Mouse (Mus musculus) limb, embryonic 12.5 days (tissue): ENCODE data around the gene Zfp821. TPM values are rescaled to one million over a fixed set of nuclear protein-coding genes. Genes with fewer than 3 reads are reported as not detected.

Source experiments
- ATAC-seq: fragments of 200-750 bp; cut with Nextera tagmentation; 2 replicates; pipeline ENCODE4 v1.8.0; 2017; ENCODE audit warnings: low read depth, moderate TSS enrichment; ENCODE audit not compliant: insufficient number of reproducible peaks, insufficient read depth, low FRiP score, low TSS enrichment
- H3K27ac ChIP-seq: fragments of 300-500 bp; sonication (generic); 2 replicates; pipeline ENCODE4 v1.5.1; 2016; ENCODE audit warnings: mild to moderate bottlenecking, moderate library complexity
- H3K27me3 ChIP-seq: fragments of 300-500 bp; sonication (generic); 2 replicates; pipeline ENCODE4 v1.6.1; 2016; ENCODE audit warnings: mild to moderate bottlenecking, moderate library complexity
- H3K36me3 ChIP-seq: fragments of 300-500 bp; sonication (generic); 2 replicates; pipeline ENCODE4 v1.6.1; 2016; ENCODE audit warnings: mild to moderate bottlenecking, moderate library complexity
- H3K4me1 ChIP-seq: fragments of 300-500 bp; sonication (generic); replicated peaks from 2 replicates; pipeline ENCODE4 v1.6.1; 2016
- H3K4me2 ChIP-seq: fragments of 300-500 bp; sonication (generic); 2 replicates; pipeline ENCODE4 v1.6.1; 2016; ENCODE audit warnings: mild to moderate bottlenecking, moderate library complexity
- H3K4me3 ChIP-seq: fragments of 300-500 bp; sonication (generic); replicated peaks from 2 replicates; pipeline ENCODE4 v1.5.1; 2016; ENCODE audit warnings: mild to moderate bottlenecking
- H3K9ac ChIP-seq: fragments of 300-500 bp; sonication (generic); replicated peaks from 2 replicates; pipeline ENCODE4 v1.6.1; 2016; ENCODE audit warnings: mild to moderate bottlenecking, moderate library complexity
- H3K9me3 ChIP-seq: fragments of 300-500 bp; sonication (generic); 2 replicates; pipeline ENCODE4 v1.6.1; 2016; ENCODE audit warnings: mild to moderate bottlenecking, moderate library complexity
- WGBS: fragments of 180-500 bp; shearing (Covaris S2); methylation state at CpG from one replicate; pipeline ENCODE4 v1.1.7; 2016; 5-methylcytosine and 5-hydroxymethylcytosine counted together
- polyA plus RNA-seq: library from polyadenylated mRNA; unstranded; fragments of >200 nt; fragmentation: Nextera tagmentation; extraction: Ambion mirVana; gene quantifications from 2 replicates; pipeline ENCODE4 v1.2.1, GENCODE M21; 2016

The Zfp821 gene
- 53.8 and 54.2 TPM in 2 replicates for polyA plus RNA-seq

- H3K27ac ChIP-seq = peak within 1 kb of the TSS; percentile 96
- under 1% methylated on average over 85 of the region's 100 CpGs for WGBS
- H3K4me3 ChIP-seq = peak within 1 kb of the TSS; percentile 94
- H3K9me3 ChIP-seq = no peaks in the 10 kb centered on the region
- peaks cover 25% of the 10 kb centered on the region for H3K4me1 ChIP-seq
- peaks cover 5% of the 10 kb centered on the region for H3K27me3 ChIP-seq
- H3K4me2 ChIP-seq = peak within 1 kb of the TSS; percentile 88
- H3K9ac ChIP-seq = peak within 1 kb of the TSS; percentile 98
- H3K36me3 ChIP-seq = peaks cover 30% of the 10 kb centered on the region
- ATAC-seq = peak; percentile 80
Observed at GRCm38 (mm10) chr8:109705320-109706075, at the start of gene Zfp821. Gene Zfp821, plus strand, starts transcription at chr8:109705546.

- no peak for ATAC-seq
- Histone ChIP-seq H3K9ac (no peak overlapping the region), H3K27ac (no peak overlapping the region), H3K27me3 (no peaks in the 10 kb centered on the region), H3K4me2 (no peak overlapping the region), H3K9me3 (no peaks in the 10 kb centered on the region), H3K36me3 (no peaks in the 10 kb centered on the region), H3K4me3 (no peak overlapping the region), H3K4me1 (no peaks in the 10 kb centered on the region)
- WGBS = 86% methylated on average over 3 of the region's 3 CpGs
Observed at GRCm38 (mm10) chr8:109656860-109657259, 48.5 kb upstream of the Zfp821 start.

- H3K27me3 ChIP-seq = no peaks in the 10 kb centered on the region
- peaks cover 9% of the 10 kb centered on the region for H3K36me3 ChIP-seq
- WGBS = 88% methylated on average over 3 of the region's 3 CpGs
Observed at GRCm38 (mm10) chr8:109662328-109662727, 43.0 kb upstream of the Zfp821 start.

GRCm38 (mm10) chr8:109666616-109667015, 38.7 kb upstream of the Zfp821 start:
- peaks cover 51% of the 10 kb centered on the region for H3K36me3 ChIP-seq
- 87% methylated on average over 5 of the region's 5 CpGs for WGBS
- H3K27me3 ChIP-seq = no peaks in the 10 kb centered on the region

More at GRCm38 (mm10) chr8:109662328-109662727, 43.0 kb upstream of the Zfp821 start:
- no peaks in the 10 kb centered on the region for H3K9me3 ChIP-seq
- ATAC-seq = no peak
- no peak overlapping the region for H3K4me2 ChIP-seq
- no peak overlapping the region for H3K9ac ChIP-seq
- H3K27ac ChIP-seq = no peak overlapping the region
- no peak overlapping the region for H3K4me3 ChIP-seq
- H3K4me1 ChIP-seq = no peaks in the 10 kb centered on the region

GRCm38 (mm10) chr8:109672656-109673055, 32.7 kb upstream of the Zfp821 start:
- ATAC-seq = no peak
- Histone ChIP-seq H3K4me3 (no peak overlapping the region), H3K27ac (no peak overlapping the region), H3K36me3 (peaks cover 98% of the 10 kb centered on the region), H3K9me3 (no peaks in the 10 kb centered on the region), H3K4me2 (no peak overlapping the region), H3K9ac (no peak overlapping the region), H3K4me1 (no peaks in the 10 kb centered on the region), H3K27me3 (no peaks in the 10 kb centered on the region)
- WGBS = 92% methylated on average over 5 of the region's 5 CpGs

More at GRCm38 (mm10) chr8:109666616-109667015, 38.7 kb upstream of the Zfp821 start:
- H3K27ac ChIP-seq = no peak overlapping the region
- no peaks in the 10 kb centered on the region for H3K4me1 ChIP-seq
- H3K4me3 ChIP-seq = no peak overlapping the region
- no peak overlapping the region for H3K9ac ChIP-seq
- no peaks in the 10 kb centered on the region for H3K9me3 ChIP-seq
- ATAC-seq = no peak
- H3K4me2 ChIP-seq = no peak overlapping the region

- Histone ChIP-seq H3K4me3 (no peak overlapping the region), H3K27me3 (no peaks in the 10 kb centered on the region), H3K9me3 (no peaks in the 10 kb centered on the region), H3K4me1 (no peaks in the 10 kb centered on the region), H3K9ac (no peak overlapping the region), H3K27ac (no peak overlapping the region), H3K36me3 (peaks cover 98% of the 10 kb centered on the region), H3K4me2 (no peak overlapping the region)
- 93% methylated on average over 2 of the region's 2 CpGs for WGBS
- ATAC-seq = no peak
Observed at GRCm38 (mm10) chr8:109673596-109673995, 31.8 kb upstream of the Zfp821 start.

GRCm38 (mm10) chr8:109675896-109676643, 29.3 kb upstream of the Zfp821 start:
- Histone ChIP-seq H3K4me3 (no peak overlapping the region), H3K36me3 (peaks cover 97% of the 10 kb centered on the region), H3K27me3 (no peaks in the 10 kb centered on the region), H3K4me2 (no peak overlapping the region), H3K9me3 (no peaks in the 10 kb centered on the region), H3K27ac (no peak overlapping the region), H3K9ac (no peak overlapping the region), H3K4me1 (no peaks in the 10 kb centered on the region)
- WGBS = 90% methylated on average over 9 of the region's 9 CpGs
- ATAC-seq = no peak

- Histone ChIP-seq H3K9ac (no peak overlapping the region), H3K36me3 (peaks cover 73% of the 10 kb centered on the region), H3K27ac (no peak overlapping the region), H3K9me3 (no peaks in the 10 kb centered on the region), H3K4me3 (no peak overlapping the region), H3K4me2 (no peak overlapping the region), H3K27me3 (no peaks in the 10 kb centered on the region), H3K4me1 (no peaks in the 10 kb centered on the region)
- WGBS = 86% methylated on average over 3 of the region's 3 CpGs
- no peak for ATAC-seq
Observed at GRCm38 (mm10) chr8:109681535-109681934, 23.8 kb upstream of the Zfp821 start.

- Histone ChIP-seq H3K36me3 (peaks cover 68% of the 10 kb centered on the region), H3K4me1 (no peaks in the 10 kb centered on the region), H3K9ac (no peak overlapping the region), H3K4me2 (no peak overlapping the region), H3K9me3 (no peaks in the 10 kb centered on the region), H3K27ac (no peak overlapping the region), H3K4me3 (no peak overlapping the region), H3K27me3 (no peaks in the 10 kb centered on the region)
- no peak for ATAC-seq
- 96% methylated on average over 5 of the region's 5 CpGs for WGBS
Observed at GRCm38 (mm10) chr8:109682120-109682519, 23.2 kb upstream of the Zfp821 start.

- ATAC-seq = no peak
- WGBS = 90% methylated on average over 5 of the region's 5 CpGs
Observed at GRCm38 (mm10) chr8:109687248-109687647, 18.1 kb upstream of the Zfp821 start.

GRCm38 (mm10) chr8:109691769-109692168, 13.6 kb upstream of the Zfp821 start:
- H3K9ac ChIP-seq = peak overlapping the region; percentile 94; the same call in 1 of the 2 replicates
- H3K36me3 ChIP-seq = peaks cover 4% of the 10 kb centered on the region; the same call in 1 of the 2 replicates
- H3K27me3 ChIP-seq = no peaks in the 10 kb centered on the region
- no peak for ATAC-seq
- H3K4me3 ChIP-seq = peak overlapping the region; percentile 96
- no peaks in the 10 kb centered on the region for H3K9me3 ChIP-seq
- 49% methylated on average over 5 of the region's 5 CpGs for WGBS
- peak overlapping the region; percentile 81 for H3K4me2 ChIP-seq
- peaks cover 22% of the 10 kb centered on the region for H3K4me1 ChIP-seq
- H3K27ac ChIP-seq = no peak overlapping the region

More at GRCm38 (mm10) chr8:109687248-109687647, 18.1 kb upstream of the Zfp821 start:
- Histone ChIP-seq H3K9ac (no peak overlapping the region), H3K4me2 (no peak overlapping the region), H3K9me3 (no peaks in the 10 kb centered on the region), H3K4me3 (no peak overlapping the region), H3K27me3 (no peaks in the 10 kb centered on the region), H3K4me1 (peaks cover 14% of the 10 kb centered on the region), H3K27ac (no peak overlapping the region), H3K36me3 (peaks cover 22% of the 10 kb centered on the region)
